Comparison of ENCODE assay signal across 14 mouse cellular contexts in the genomic region with DNA sequence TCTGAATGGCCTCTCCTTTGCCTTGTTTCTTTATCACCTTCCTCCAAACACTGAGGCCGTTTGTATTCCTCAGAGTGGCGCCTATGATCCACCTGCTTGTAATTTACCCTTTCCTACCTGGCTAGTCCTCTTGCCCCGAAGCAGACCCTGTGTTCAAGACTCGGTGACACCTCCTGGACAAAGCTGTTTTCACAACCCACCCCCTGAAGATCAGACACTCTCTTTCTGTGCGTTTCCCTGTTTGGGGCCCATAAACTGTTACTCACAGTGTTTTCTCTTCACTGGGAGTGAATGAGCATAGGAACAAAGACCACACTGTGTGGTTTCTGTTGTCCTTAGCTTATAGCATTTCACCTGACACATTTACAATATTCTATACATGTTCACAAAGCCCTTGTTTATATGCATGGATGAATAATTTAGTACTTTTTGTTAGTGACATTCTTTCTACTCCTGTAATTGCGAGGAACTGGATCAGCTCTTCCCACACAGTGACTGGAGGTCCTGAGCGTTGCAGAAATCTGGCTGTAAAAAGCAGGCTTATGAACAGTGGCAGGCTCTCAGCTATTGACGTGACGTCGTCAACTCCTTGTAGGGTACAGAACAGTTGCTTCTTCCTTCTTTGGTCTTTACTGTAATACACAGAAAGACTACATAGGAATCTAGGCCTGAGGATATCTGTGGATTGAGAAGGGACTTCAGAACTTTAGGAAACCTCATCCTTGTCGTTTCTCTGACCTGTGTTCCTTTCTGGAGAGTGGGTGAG.
DNase-seq lines count a peak whose midpoint lies in the region; ATAC-seq and TF ChIP-seq lines count a peak whose summit lies in the region.
"Had no signal": no experiment of that assay in that cellular context is flagged by ENCODE, and none has a peak within 500 bp of the region (broad histone marks: within the 10 kb centered on the region; RNA-seq: fewer than 3 reads in every experiment).

No protein-coding gene starts in this region.

- H3K9ac ChIP-seq in hindbrain, postnatal 0 days (replicated peaks; ENCODE audit: low read length) = no peak overlapping the region
- no peak overlapping the region for H3K9ac ChIP-seq in midbrain, embryonic 12.5 days (replicated peaks)
- no peak overlapping the region for H3K9ac ChIP-seq in midbrain, embryonic 11.5 days (ENCODE audit: low read length)
- no peak overlapping the region for H3K9ac ChIP-seq in forebrain, embryonic 13.5 days
- H3K9ac ChIP-seq in stomach, embryonic 15.5 days = no peak overlapping the region
- H3K9ac ChIP-seq: lung, embryonic 14.5 days had no signal

- H3K4me2 ChIP-seq in hindbrain, postnatal 0 days (ENCODE audit: low read depth, low read length) = no peak overlapping the region
- no peak overlapping the region for H3K4me2 ChIP-seq in midbrain, embryonic 12.5 days (replicated peaks)
- no peak overlapping the region for H3K4me2 ChIP-seq in midbrain, embryonic 11.5 days
- no peak overlapping the region for H3K4me2 ChIP-seq in forebrain, embryonic 13.5 days
- no peak overlapping the region for H3K4me2 ChIP-seq in stomach, embryonic 15.5 days
- H3K4me2 ChIP-seq: lung, embryonic 14.5 days had no signal

- no peak for ATAC-seq in hindbrain, postnatal 0 days
- no peak for ATAC-seq in midbrain, embryonic 12.5 days (ENCODE audit: low FRiP score, low read depth)
- no peak for ATAC-seq in midbrain, embryonic 11.5 days (ENCODE audit: low FRiP score)
- ATAC-seq in forebrain, embryonic 13.5 days = peak; percentile 45; the same call in 1 of the 2 replicates
- ATAC-seq in stomach, embryonic 15.5 days (ENCODE audit: insufficient read depth, low FRiP score, low read depth) = no peak

- TF ChIP-seq CTCF in hindbrain, postnatal 0 days (IDR thresholded peaks at IDR 0.05; ENCODE audit: low read depth) = no peak

- no peaks in the 10 kb centered on the region for H3K36me3 ChIP-seq in hindbrain, embryonic 10.5 days
- no peaks in the 10 kb centered on the region for H3K36me3 ChIP-seq in hindbrain, postnatal 0 days (ENCODE audit: insufficient read depth, low read length)
- no peaks in the 10 kb centered on the region for H3K36me3 ChIP-seq in midbrain, embryonic 12.5 days
- H3K36me3 ChIP-seq in midbrain, embryonic 11.5 days (ENCODE audit: control insufficient read depth, insufficient read depth, low read length) = no peaks in the 10 kb centered on the region
- no peaks in the 10 kb centered on the region for H3K36me3 ChIP-seq in forebrain, embryonic 13.5 days (ENCODE audit: poor library complexity, severe bottlenecking)
- H3K36me3 ChIP-seq in stomach, embryonic 15.5 days = no peaks in the 10 kb centered on the region
- H3K36me3 ChIP-seq: G1E had no signal

- no peak overlapping the region for H3K4me3 ChIP-seq in hindbrain, embryonic 10.5 days
- H3K4me3 ChIP-seq in hindbrain, postnatal 0 days (ENCODE audit: low read length) = no peak overlapping the region
- H3K4me3 ChIP-seq in midbrain, embryonic 12.5 days = no peak overlapping the region
- H3K4me3 ChIP-seq in midbrain, embryonic 11.5 days (ENCODE audit: low read depth, low read length) = no peak overlapping the region
- no peak overlapping the region for H3K4me3 ChIP-seq in forebrain, embryonic 13.5 days
- H3K4me3 ChIP-seq in stomach, embryonic 15.5 days (replicated peaks) = no peak overlapping the region
- H3K4me3 ChIP-seq: megakaryocyte, embryonic 14.5 days had no signal

- H3K27me3 ChIP-seq in hindbrain, embryonic 10.5 days (ENCODE audit: insufficient read depth, poor library complexity, severe bottlenecking) = peaks cover 3% of the 10 kb centered on the region; the same call in 1 of the 2 replicates
- no peaks in the 10 kb centered on the region for H3K27me3 ChIP-seq in hindbrain, postnatal 0 days (ENCODE audit: insufficient read depth, low read length)
- H3K27me3 ChIP-seq in midbrain, embryonic 12.5 days = no peaks in the 10 kb centered on the region
- no peaks in the 10 kb centered on the region for H3K27me3 ChIP-seq in midbrain, embryonic 11.5 days (ENCODE audit: control insufficient read depth, insufficient read depth, low read length)
- H3K27me3 ChIP-seq in forebrain, embryonic 13.5 days = no peaks in the 10 kb centered on the region
- H3K27me3 ChIP-seq in stomach, embryonic 15.5 days (replicated peaks) = no peaks in the 10 kb centered on the region

- WGBS in hindbrain, embryonic 10.5 days = 66% methylated on average over 11 of the region's 11 CpGs
- WGBS in hindbrain, postnatal 0 days = 40% methylated on average over 11 of the region's 11 CpGs
- WGBS in midbrain, embryonic 12.5 days = 54% methylated on average over 11 of the region's 11 CpGs
- WGBS in midbrain, embryonic 11.5 days = 65% methylated on average over 11 of the region's 11 CpGs
- 23% methylated on average over 11 of the region's 11 CpGs for WGBS in forebrain, embryonic 13.5 days
- WGBS in stomach, embryonic 15.5 days = 57% methylated on average over 11 of the region's 11 CpGs

- H3K4me1 ChIP-seq in hindbrain, embryonic 10.5 days (replicated peaks) = peaks cover 59% of the 10 kb centered on the region
- H3K4me1 ChIP-seq in hindbrain, postnatal 0 days (ENCODE audit: insufficient read depth, low read length) = peaks cover 12% of the 10 kb centered on the region
- H3K4me1 ChIP-seq in midbrain, embryonic 12.5 days = peaks cover 41% of the 10 kb centered on the region
- H3K4me1 ChIP-seq in midbrain, embryonic 11.5 days (ENCODE audit: control insufficient read depth, insufficient read depth, low read length) = peaks cover 9% of the 10 kb centered on the region
- peaks cover 43% of the 10 kb centered on the region for H3K4me1 ChIP-seq in forebrain, embryonic 13.5 days
- H3K4me1 ChIP-seq in stomach, embryonic 15.5 days = peaks cover 17% of the 10 kb centered on the region; the same call in 1 of the 2 replicates
- H3K4me1 ChIP-seq: megakaryocyte, embryonic 14.5 days had no signal

- H3K9me3 ChIP-seq in hindbrain, embryonic 10.5 days = no peaks in the 10 kb centered on the region
- no peaks in the 10 kb centered on the region for H3K9me3 ChIP-seq in hindbrain, postnatal 0 days (ENCODE audit: low read length)
- no peaks in the 10 kb centered on the region for H3K9me3 ChIP-seq in midbrain, embryonic 12.5 days
- no peaks in the 10 kb centered on the region for H3K9me3 ChIP-seq in midbrain, embryonic 11.5 days (ENCODE audit: control insufficient read depth, low read length)
- H3K9me3 ChIP-seq in forebrain, embryonic 13.5 days (replicated peaks) = no peaks in the 10 kb centered on the region
- H3K9me3 ChIP-seq in stomach, embryonic 15.5 days = no peaks in the 10 kb centered on the region
- H3K9me3 ChIP-seq: G1E had no signal

- no peak for DNase-seq in hindbrain, embryonic 10.5 days (ENCODE audit: low spot score)
- DNase-seq in hindbrain, postnatal 0 days (ENCODE audit: low spot score) = no peak
- DNase-seq in midbrain, embryonic 11.5 days (ENCODE audit: low spot score, missing footprints) = no peak
- DNase-seq in gastrocnemius, adult 8-10 months (ENCODE audit: low spot score in 2 of 2) = no peak
- no peak for DNase-seq in liver
- DNase-seq: cerebellum, adult 9-10 months; kidney, postnatal 10 days; lung, embryonic 14.5 days; thymus, postnatal 25 days had no signal

- peak overlapping the region; percentile 62 for H3K27ac ChIP-seq in hindbrain, embryonic 10.5 days
- H3K27ac ChIP-seq in hindbrain, postnatal 0 days = no peak overlapping the region
- H3K27ac ChIP-seq in midbrain, embryonic 12.5 days (replicated peaks) = peak overlapping the region; percentile 27; the same call in 1 of the 2 replicates
- H3K27ac ChIP-seq in midbrain, embryonic 11.5 days (ENCODE audit: low read depth, low read length) = no peak overlapping the region
- no peak overlapping the region for H3K27ac ChIP-seq in forebrain, embryonic 13.5 days
- peak overlapping the region; percentile 13; the same call in 1 of the 2 replicates for H3K27ac ChIP-seq in stomach, embryonic 15.5 days

Comparison
In these comparisons a context has a peak if more than half of its experiments do, and no peak if none do; other contexts are left out.
1. H3K27ac ChIP-seq: peak in hindbrain, embryonic 10.5 days (single experiment), midbrain, embryonic 12.5 days (single experiment) and stomach, embryonic 15.5 days (single experiment); none in hindbrain, postnatal 0 days (single experiment), midbrain, embryonic 11.5 days (single experiment) and forebrain, embryonic 13.5 days (single experiment).